Mouse (Mus musculus): Measurements from ENCODE around the gene 2410004B18Rik. TPM values are rescaled to one million over a fixed set of nuclear protein-coding genes. Genes with fewer than 3 reads are reported as not detected.
A peak's percentile ranks its signal among the peaks of the same experiment; 100 is the strongest.

2410004B18Rik gene
- total RNA-seq, 4 experiments from 2014 or later, result 17.1 to 23.1 (median 19.4) TPM

GRCm38 (mm10) chr3:145929525-145930400 lies 8.1 kb upstream of the 2410004B18Rik start:
- DNase-seq (ENCODE audit: low spot score in 2 of 2), result no peak

- no peak for DNase-seq (ENCODE audit: low spot score in 2 of 2)
Measured at GRCm38 (mm10) chr3:145933845-145934244, 4.0 kb upstream of the 2410004B18Rik start.

GRCm38 (mm10) chr3:145938405-145939349 lies 863 bp downstream of the 2410004B18Rik start:
- DNase-seq (ENCODE audit: low spot score in 2 of 2), result no peak

GRCm38 (mm10) chr3:145939402-145939801 lies 1.6 kb downstream of the 2410004B18Rik start:
- no peak for DNase-seq (ENCODE audit: low spot score in 2 of 2)

- DNase-seq (ENCODE audit: low spot score in 2 of 2), result no peak
Measured at GRCm38 (mm10) chr3:145939971-145940370, 2.2 kb downstream of the 2410004B18Rik start.

GRCm38 (mm10) chr3:145941971-145942370 lies 4.2 kb downstream of the 2410004B18Rik start:
- DNase-seq (ENCODE audit: low spot score in 2 of 2), result peak; percentile 26 to 36

- no peak for DNase-seq (ENCODE audit: low spot score in 2 of 2)
Measured at GRCm38 (mm10) chr3:145944348-145944747, 6.5 kb downstream of the 2410004B18Rik start.

- no peak for DNase-seq (ENCODE audit: low spot score in 2 of 2)
Measured at GRCm38 (mm10) chr3:145945904-145946303, 8.1 kb downstream of the 2410004B18Rik start.

- DNase-seq (ENCODE audit: low spot score in 2 of 2), result no peak
Measured at GRCm38 (mm10) chr3:145946654-145947053, 8.8 kb downstream of the 2410004B18Rik start.

- no peak for DNase-seq (ENCODE audit: low spot score in 2 of 2)
Measured at GRCm38 (mm10) chr3:145947539-145948204, 9.9 kb downstream of the 2410004B18Rik start.

- DNase-seq (ENCODE audit: low spot score in 2 of 2), result no peak
Measured at GRCm38 (mm10) chr3:145950034-145950814, 12.4 kb downstream of the 2410004B18Rik start.

GRCm38 (mm10) chr3:145950815-145951130 lies 13.0 kb downstream of the 2410004B18Rik start:
- no peak for DNase-seq (ENCODE audit: low spot score in 2 of 2)

GRCm38 (mm10) chr3:145951287-145952165 lies 13.7 kb downstream of the 2410004B18Rik start:
- peak; percentile 34 to 41 for DNase-seq (ENCODE audit: low spot score in 2 of 2)

- DNase-seq (ENCODE audit: low spot score in 2 of 2), result no peak
Measured at GRCm38 (mm10) chr3:145952945-145953344, 15.1 kb downstream of the 2410004B18Rik start.

- no peak for DNase-seq (ENCODE audit: low spot score in 2 of 2)
Measured at GRCm38 (mm10) chr3:145953411-145953810, 15.6 kb downstream of the 2410004B18Rik start.

GRCm38 (mm10) chr3:145959824-145960223 lies 22.0 kb downstream of the 2410004B18Rik start:
- no peak for DNase-seq (ENCODE audit: low spot score in 2 of 2)

GRCm38 (mm10) chr3:145962411-145962810 lies 24.6 kb downstream of the 2410004B18Rik start:
- no peak for DNase-seq (ENCODE audit: low spot score in 2 of 2)

- DNase-seq (ENCODE audit: low spot score in 2 of 2), result no peak
Measured at GRCm38 (mm10) chr3:145963101-145964017, 25.5 kb downstream of the 2410004B18Rik start.

GRCm38 (mm10) chr3:145964018-145964387 lies 26.2 kb downstream of the 2410004B18Rik start:
- no peak for DNase-seq (ENCODE audit: low spot score in 2 of 2)

All from gastrocnemius, adult 8-10 months (tissue).